Mouse (Mus musculus) cerebellum, postnatal 10 days (tissue): ENCODE data around the gene Gm5941.
A peak's percentile ranks its signal among the peaks of the same experiment; 100 is the strongest.
"Not testable (repeated sequence)": the region's sequence is repeated elsewhere in the genome, so short reads cannot be mapped to it uniquely, and the experiment has no call there.

Experiments used
- DNase-seq, 2 experiments: peaks; one replicate each; pipeline ENCODE4 v3.0.0; 2021; ENCODE audit warnings: mixed read lengths in 2 of 2

Gm5941 gene

GRCm38 (mm10) chrX:92489649-92490048, at the start of gene Gm5941:
TSS of gene Gm5941 (plus strand) at chrX:92489949.
- DNase-seq, result not testable (repeated sequence)

- DNase-seq, result peak; percentile 21 to 42
Measured at GRCm38 (mm10) chrX:92460496-92460895, 29.3 kb upstream of the Gm5941 start.

- DNase-seq, result no peak
Measured at GRCm38 (mm10) chrX:92464773-92465172, 25.0 kb upstream of the Gm5941 start.

GRCm38 (mm10) chrX:92498254-92498653, 8.5 kb downstream of the Gm5941 start:
- no peak for DNase-seq

- no peak for DNase-seq
Measured at GRCm38 (mm10) chrX:92527826-92528225, 38.1 kb downstream of the Gm5941 start.
